Mouse (Mus musculus): ENCODE data around the gene A630001G21Rik. TPM values are rescaled to one million over a fixed set of nuclear protein-coding genes. Genes with fewer than 3 reads are reported as not detected.
"Not testable (repeated sequence)": the region's sequence is repeated elsewhere in the genome, so short reads cannot be mapped to it uniquely, and the experiment has no call there.

Gene A630001G21Rik
- total RNA-seq (2017), result 46.6 and 54.3 TPM in 2 replicates

- ATAC-seq (replicated peaks; ENCODE audit: low read depth, poor library complexity, severe bottlenecking), result peak; percentile 37; the same call in 1 of the 2 replicates
Observed at GRCm38 (mm10) chr1:85778436-85778835, at the start of gene A630001G21Rik. TSS of gene A630001G21Rik (minus strand) at chr1:85778643.

GRCm38 (mm10) chr1:85827166-85827565 is 48.7 kb upstream of the A630001G21Rik start:
- no peak for ATAC-seq (replicated peaks; ENCODE audit: low read depth, poor library complexity, severe bottlenecking)

GRCm38 (mm10) chr1:85824905-85825304 is 46.5 kb upstream of the A630001G21Rik start:
- ATAC-seq (replicated peaks; ENCODE audit: low read depth, poor library complexity, severe bottlenecking), result no peak

GRCm38 (mm10) chr1:85822239-85822638 is 43.8 kb upstream of the A630001G21Rik start:
- no peak for ATAC-seq (replicated peaks; ENCODE audit: low read depth, poor library complexity, severe bottlenecking)

GRCm38 (mm10) chr1:85819695-85820094 is 41.3 kb upstream of the A630001G21Rik start:
- ATAC-seq (replicated peaks; ENCODE audit: low read depth, poor library complexity, severe bottlenecking), result no peak

- ATAC-seq (replicated peaks; ENCODE audit: low read depth, poor library complexity, severe bottlenecking), result no peak
Observed at GRCm38 (mm10) chr1:85818121-85818520, 39.7 kb upstream of the A630001G21Rik start.

GRCm38 (mm10) chr1:85814213-85814612 is 35.8 kb upstream of the A630001G21Rik start:
- ATAC-seq (replicated peaks; ENCODE audit: low read depth, poor library complexity, severe bottlenecking), result not testable (repeated sequence)

GRCm38 (mm10) chr1:85810787-85811186 is 32.3 kb upstream of the A630001G21Rik start:
- no peak for ATAC-seq (replicated peaks; ENCODE audit: low read depth, poor library complexity, severe bottlenecking)

- no peak for ATAC-seq (replicated peaks; ENCODE audit: low read depth, poor library complexity, severe bottlenecking)
Observed at GRCm38 (mm10) chr1:85810343-85810742, 31.9 kb upstream of the A630001G21Rik start.

GRCm38 (mm10) chr1:85809256-85809655 is 30.8 kb upstream of the A630001G21Rik start:
- ATAC-seq (replicated peaks; ENCODE audit: low read depth, poor library complexity, severe bottlenecking), result peak; percentile 62

- no peak for ATAC-seq (replicated peaks; ENCODE audit: low read depth, poor library complexity, severe bottlenecking)
Observed at GRCm38 (mm10) chr1:85804551-85804950, 26.1 kb upstream of the A630001G21Rik start.

GRCm38 (mm10) chr1:85802517-85802916 is 24.1 kb upstream of the A630001G21Rik start:
- no peak for ATAC-seq (replicated peaks; ENCODE audit: low read depth, poor library complexity, severe bottlenecking)

GRCm38 (mm10) chr1:85799776-85800175 is 21.3 kb upstream of the A630001G21Rik start:
- no peak for ATAC-seq (replicated peaks; ENCODE audit: low read depth, poor library complexity, severe bottlenecking)

GRCm38 (mm10) chr1:85795196-85795595 is 16.8 kb upstream of the A630001G21Rik start:
- no peak for ATAC-seq (replicated peaks; ENCODE audit: low read depth, poor library complexity, severe bottlenecking)

GRCm38 (mm10) chr1:85794106-85794771 is 15.8 kb upstream of the A630001G21Rik start:
- ATAC-seq (replicated peaks; ENCODE audit: low read depth, poor library complexity, severe bottlenecking), result peak; percentile 36

GRCm38 (mm10) chr1:85793208-85794105 is 15.0 kb upstream of the A630001G21Rik start, which contains the start of gene Cab39:
TSS of gene Cab39 (plus strand) at chr1:85793441.
- ATAC-seq (replicated peaks; ENCODE audit: low read depth, poor library complexity, severe bottlenecking), result peak; percentile 91

GRCm38 (mm10) chr1:85791476-85791875 is 13.0 kb upstream of the A630001G21Rik start:
- ATAC-seq (replicated peaks; ENCODE audit: low read depth, poor library complexity, severe bottlenecking), result no peak

GRCm38 (mm10) chr1:85790565-85790964 is 12.1 kb upstream of the A630001G21Rik start:
- ATAC-seq (replicated peaks; ENCODE audit: low read depth, poor library complexity, severe bottlenecking), result no peak

- ATAC-seq (replicated peaks; ENCODE audit: low read depth, poor library complexity, severe bottlenecking), result peak; percentile 81
Observed at GRCm38 (mm10) chr1:85779428-85780180, 1.2 kb upstream of the A630001G21Rik start.

GRCm38 (mm10) chr1:85779012-85779411 is 569 bp upstream of the A630001G21Rik start:
- no peak for ATAC-seq (replicated peaks; ENCODE audit: low read depth, poor library complexity, severe bottlenecking)

All from common myeloid progenitor, adult 5-6 weeks (primary cell).